Mouse (Mus musculus) testis, postnatal 10 days (tissue): Measurements from ENCODE around the gene Gm6205.
"Not testable (repeated sequence)": the region's sequence is repeated elsewhere in the genome, so short reads cannot be mapped to it uniquely, and the experiment has no call there.

ENCODE experiments used
- DNase-seq: peaks from one replicate; pipeline ENCODE4 v3.0.0; 2021; ENCODE audit warnings: low spot score

Gm6205 gene

GRCm38 (mm10) chr5:94648082-94648481 lies at the start of gene Gm6205:
Gene Gm6205, plus strand, starts transcription at chr5:94648382.
- DNase-seq: not testable (repeated sequence)

- DNase-seq: not testable (repeated sequence)
Measured at GRCm38 (mm10) chr5:94616242-94616641, 31.9 kb upstream of the Gm6205 start, which contains the start of gene Gm3147. Gene Gm3147, minus strand, starts transcription at chr5:94616342.

- not testable (repeated sequence) for DNase-seq
Measured at GRCm38 (mm10) chr5:94623679-94624078, 24.5 kb upstream of the Gm6205 start, which contains the start of gene Gm6509. Gene Gm6509, plus strand, starts transcription at chr5:94623979.
